Mouse (Mus musculus) brain, embryonic 14.5 days (tissue): ENCODE results near the gene Lrrc4.

Experiments used
- CTCF ChIP-seq: fragments of 200-500 bp; IDR thresholded peaks from 2 replicates; pipeline ENCODE4 v1.5.1; 2012; ENCODE audit warnings: inconsistent platforms, mild to moderate bottlenecking, moderate library complexity, borderline replicate concordance; ENCODE audit not compliant: insufficient read depth, insufficient read length; ENCODE audit errors: extremely low read depth
- POLR2A ChIP-seq: fragments of 200-500 bp; IDR thresholded peaks from 2 replicates; pipeline ENCODE4 v1.6.1; 2012; ENCODE audit warnings: mild to moderate bottlenecking, inconsistent platforms, borderline replicate concordance; ENCODE audit not compliant: poor library complexity, insufficient read depth, insufficient read length, severe bottlenecking; ENCODE audit errors: extremely low read depth

GRCm38 (mm10) chr6:28783082-28783647, 48.4 kb downstream of the Lrrc4 start:
- TF ChIP-seq POLR2A (no peak), CTCF (no peak)
